Mouse (Mus musculus) cerebellum, postnatal 10 days (tissue): ENCODE results near the gene Btnl2.

Experiments used
- DNase-seq, 2 experiments: peaks; one replicate each; pipeline ENCODE4 v3.0.0; 2021; ENCODE audit warnings: mixed read lengths in 2 of 2

Gene Btnl2

DNA sequence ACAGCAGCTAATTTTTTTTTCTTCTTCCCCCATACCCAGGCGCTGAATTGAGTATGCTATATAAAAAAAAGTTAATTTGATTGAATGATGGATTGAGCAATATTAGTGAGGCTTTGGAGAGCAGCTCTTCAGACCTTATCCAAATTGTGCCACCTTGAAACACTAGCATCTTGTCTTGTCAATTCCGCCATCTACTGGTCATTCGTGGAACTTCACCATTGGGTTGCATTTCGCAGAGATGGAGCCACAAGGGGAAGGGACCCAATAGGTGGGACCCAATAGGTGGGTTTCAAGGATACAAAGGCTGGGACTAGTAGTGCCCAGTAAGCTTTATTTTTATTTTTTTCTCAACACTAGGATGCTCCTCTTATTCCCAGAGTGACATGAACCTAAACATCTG lies 5.2 kb upstream of the Btnl2 start:
- peak; percentile 89 to 94 for DNase-seq

- no peak for DNase-seq
Measured at GRCm38 (mm10) chr17:34354940-34355339, 318 bp downstream of the Btnl2 start.

GRCm38 (mm10) chr17:34362954-34363546 lies 8.4 kb downstream of the Btnl2 start:
- DNase-seq: no peak

DNA sequence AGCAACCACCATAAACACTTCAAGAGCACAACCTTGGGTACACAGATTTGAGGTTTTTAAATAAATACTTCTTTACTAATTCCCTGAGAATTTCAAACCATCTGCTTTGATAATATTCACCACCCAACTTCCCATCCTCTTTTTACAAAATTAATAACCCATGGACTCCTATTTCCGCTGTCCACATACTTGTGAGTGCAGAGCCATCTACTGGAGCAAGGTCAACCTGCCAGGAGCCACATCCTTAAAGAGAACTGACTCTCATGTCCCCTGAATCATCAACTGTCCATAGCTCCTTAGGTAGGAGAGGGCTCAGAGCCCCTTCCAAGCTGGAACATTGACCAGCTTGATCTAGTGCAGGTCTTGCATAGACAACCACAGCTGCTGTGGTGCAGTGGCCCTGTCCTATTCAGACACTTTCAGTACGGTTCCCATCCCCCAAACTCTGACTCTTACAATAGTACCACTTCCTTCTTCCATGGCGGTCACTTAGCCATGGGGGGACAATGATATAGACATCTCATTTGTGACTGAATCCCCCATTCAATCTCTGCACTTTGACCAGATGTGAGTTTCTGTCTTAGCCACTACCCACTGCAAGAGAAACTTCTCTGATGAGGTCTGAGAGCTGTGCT lies 9.2 kb downstream of the Btnl2 start:
- no peak for DNase-seq

DNA sequence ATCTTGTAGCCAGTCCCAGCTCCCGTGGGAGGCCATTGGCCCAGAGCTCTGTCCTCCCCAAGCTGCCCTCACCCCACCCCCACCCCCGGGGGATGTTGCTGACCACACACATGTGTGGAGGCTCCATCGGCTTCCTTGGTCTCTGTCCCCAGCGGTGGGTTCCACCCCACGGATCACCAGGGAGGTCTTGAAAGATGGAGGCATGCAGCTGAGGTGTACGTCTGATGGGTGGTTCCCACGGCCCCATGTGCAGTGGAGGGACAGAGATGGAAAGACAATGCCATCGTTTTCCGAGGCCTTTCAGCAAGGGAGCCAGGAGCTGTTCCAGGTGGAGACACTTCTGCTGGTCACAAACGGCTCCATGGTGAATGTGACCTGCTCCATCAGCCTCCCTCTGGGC lies 10.4 kb downstream of the Btnl2 start:
- no peak for DNase-seq

DNA sequence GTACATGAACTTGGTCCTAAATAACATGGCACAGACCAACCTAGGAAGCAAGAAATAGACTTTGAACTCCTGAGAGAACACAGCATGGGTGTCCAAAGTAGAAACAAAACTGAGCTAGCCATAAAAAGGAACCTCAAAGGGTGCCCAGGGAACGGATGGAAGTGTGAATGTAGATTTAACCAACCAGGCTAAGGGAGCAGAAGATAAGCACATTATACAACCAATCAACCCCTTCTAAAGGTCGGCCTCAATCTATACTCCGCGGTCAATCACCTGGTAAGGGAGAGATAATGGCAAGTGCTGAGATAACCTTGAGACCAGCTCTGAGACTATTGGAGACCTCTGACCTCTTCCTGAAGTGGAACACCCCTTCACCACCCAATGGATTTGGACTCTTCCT lies 15.9 kb downstream of the Btnl2 start:
- no peak for DNase-seq

GRCm38 (mm10) chr17:34373055-34373709 lies 18.6 kb downstream of the Btnl2 start:
- DNase-seq: no peak

DNA sequence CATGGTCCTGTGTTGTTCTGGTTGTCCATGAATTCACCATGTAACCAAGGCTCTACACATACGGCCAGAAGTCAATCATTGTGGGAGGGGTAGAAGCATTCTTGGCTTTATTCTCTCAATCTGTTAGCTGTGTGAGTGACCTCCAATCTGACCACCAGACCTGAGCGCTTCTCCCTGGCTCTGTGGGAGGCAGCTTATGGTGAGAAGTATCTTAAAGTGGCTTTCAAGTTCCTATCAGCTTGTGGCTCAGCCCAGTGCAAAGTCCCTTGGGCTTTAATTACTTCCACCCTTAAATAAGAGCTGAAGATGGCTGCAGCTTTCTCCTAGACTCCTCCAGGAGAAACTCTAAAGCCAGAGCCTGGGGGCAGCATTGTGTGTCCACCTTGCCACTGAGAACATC lies 22.2 kb downstream of the Btnl2 start, which contains the start of gene Btnl1:
TSS of gene Btnl1 (plus strand) at position 286 of the 400 bp plus-strand sequence.
- DNase-seq: no peak

GRCm38 (mm10) chr17:34377450-34378209 lies 23.0 kb downstream of the Btnl2 start:
- no peak for DNase-seq

DNA sequence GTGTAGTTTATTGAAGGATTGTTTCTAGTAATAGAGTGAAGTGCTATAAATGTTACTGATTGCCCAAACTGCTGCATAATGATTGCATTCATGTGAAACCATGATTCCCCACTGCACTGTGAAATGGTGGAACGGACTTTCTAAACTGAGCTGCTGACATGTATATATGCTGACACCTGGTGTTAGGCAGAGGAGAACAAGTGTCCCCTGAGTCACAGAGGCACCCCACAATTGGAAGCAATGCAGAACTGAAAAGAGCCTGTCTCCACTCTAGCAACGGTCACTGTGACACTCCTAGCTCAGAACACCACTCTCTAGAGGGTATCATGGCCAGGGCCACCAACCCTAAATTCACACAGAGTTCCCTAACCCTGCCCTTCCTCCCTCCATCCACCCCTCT lies 24.1 kb downstream of the Btnl2 start:
- DNase-seq: no peak

GRCm38 (mm10) chr17:34379451-34379850 lies 24.8 kb downstream of the Btnl2 start:
- peak; percentile 63 to 74 for DNase-seq

GRCm38 (mm10) chr17:34381876-34382275 lies 27.3 kb downstream of the Btnl2 start:
- no peak for DNase-seq

DNA sequence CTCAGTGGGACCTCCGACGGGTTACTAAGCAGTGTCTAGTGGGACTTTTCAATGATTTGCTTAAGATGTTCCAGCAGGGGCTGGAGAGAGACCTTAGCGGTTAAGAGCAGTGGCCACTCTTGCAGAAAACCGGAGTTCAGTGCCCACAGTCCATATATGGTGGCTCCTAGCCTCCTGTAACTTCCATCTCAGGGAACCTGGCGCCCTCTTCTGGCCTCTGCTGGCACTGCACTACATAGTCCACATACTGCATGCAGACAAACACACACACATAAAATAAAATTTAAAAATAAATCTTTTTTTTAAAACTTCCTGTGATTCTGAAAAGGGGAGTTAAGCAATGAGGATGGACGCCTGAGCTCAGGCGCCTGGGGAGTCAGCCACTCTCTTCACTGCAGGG lies 28.6 kb downstream of the Btnl2 start:
- DNase-seq: peak; percentile 23 to 35

GRCm38 (mm10) chr17:34384699-34385098 lies 30.1 kb downstream of the Btnl2 start:
- no peak for DNase-seq

- no peak for DNase-seq
Measured at GRCm38 (mm10) chr17:34386656-34387055, 32.0 kb downstream of the Btnl2 start.

- DNase-seq: peak; percentile 63 to 64
Measured at GRCm38 (mm10) chr17:34388513-34388912, 33.9 kb downstream of the Btnl2 start.

GRCm38 (mm10) chr17:34391507-34391906 lies 36.9 kb downstream of the Btnl2 start:
- DNase-seq: no peak

GRCm38 (mm10) chr17:34392321-34392720 lies 37.7 kb downstream of the Btnl2 start:
- DNase-seq: peak; percentile 57 to 65

DNA sequence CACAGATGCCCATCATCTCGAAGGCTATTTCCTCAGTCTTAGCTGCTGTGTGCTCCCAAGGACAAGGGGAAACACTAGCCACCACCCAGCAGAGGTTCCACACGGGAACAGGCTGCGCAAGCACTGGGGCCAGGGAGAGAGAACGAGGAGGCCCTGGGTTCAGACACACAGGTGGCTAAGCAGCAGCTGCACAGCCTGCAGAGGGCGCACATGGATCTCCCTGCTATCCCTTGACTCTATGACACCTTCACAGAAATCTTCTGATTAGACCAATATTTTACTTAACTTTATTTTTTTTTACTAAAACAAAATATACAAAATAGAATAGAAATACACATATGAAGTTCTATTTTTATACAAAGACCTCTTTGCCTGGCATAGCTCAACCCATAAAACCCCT lies 42.7 kb downstream of the Btnl2 start:
- DNase-seq: peak; percentile 38 to 42

GRCm38 (mm10) chr17:34398058-34398710 lies 43.6 kb downstream of the Btnl2 start:
- peak; percentile 78 to 83 for DNase-seq

- DNase-seq: peak; percentile 93
Measured at GRCm38 (mm10) chr17:34398711-34399393, 44.2 kb downstream of the Btnl2 start, which contains the start of gene BC051142. Gene BC051142 (plus strand): TSS chr17:34398820.

DNA sequence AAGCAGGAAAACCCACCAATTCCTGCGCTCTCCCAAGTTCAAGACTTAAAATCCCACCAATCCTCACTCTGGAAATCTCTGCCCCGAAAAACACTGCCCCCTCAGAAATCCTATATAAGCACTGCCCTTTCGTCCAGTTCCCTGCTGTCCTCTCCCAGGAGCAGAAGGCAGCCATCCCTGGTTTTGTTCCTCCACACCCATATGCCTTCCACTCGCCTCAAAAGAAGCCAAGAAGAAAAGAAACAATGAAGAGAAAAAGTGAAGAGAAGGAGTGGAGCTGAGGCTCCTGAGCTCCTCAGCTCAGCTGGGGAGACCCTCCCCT lies 44.7 kb downstream of the Btnl2 start:
- DNase-seq: peak; percentile 24 to 50
